ENCODE assay signal across 14 mouse cellular contexts in genomic region chr10:95725349-95725748, GRCm38 (mm10). TPM values are rescaled to one million over a fixed set of nuclear protein-coding genes. Genes with fewer than 3 reads are reported as not detected.
DNase-seq lines count a peak whose midpoint lies in the region; ATAC-seq and TF ChIP-seq lines count a peak whose summit lies in the region.
"Had no signal": no experiment of that assay in that cellular context is flagged by ENCODE, and none has a peak within 500 bp of the region (broad histone marks: within the 10 kb centered on the region; RNA-seq: fewer than 3 reads in every experiment).

No protein-coding gene starts in this region.

- DNase-seq in embryonic facial prominence, embryonic 10.5 days (ENCODE audit: low spot score) = no peak
- DNase-seq in kidney, adult 2 months = no peak
- DNase-seq in kidney, adult 8-10 months = no peak
- peak; percentile 50 for DNase-seq in NIH3T3 (ENCODE audit: low read depth)
- DNase-seq in thymus, postnatal 4 days = no peak
- DNase-seq: liver had no signal

- H3K4me1 ChIP-seq in embryonic facial prominence, embryonic 13.5 days = peaks cover 50% of the 10 kb centered on the region
- peaks cover 46% of the 10 kb centered on the region for H3K4me1 ChIP-seq in embryonic facial prominence, embryonic 10.5 days
- peaks cover 23% of the 10 kb centered on the region for H3K4me1 ChIP-seq in kidney, adult 2 months (ENCODE audit: control insufficient read depth, insufficient read depth, low read length)
- H3K4me1 ChIP-seq in limb, embryonic 13.5 days = peaks cover 45% of the 10 kb centered on the region
- H3K4me1 ChIP-seq in neural tube, embryonic 15.5 days = peaks cover 9% of the 10 kb centered on the region

- H3K4me2 ChIP-seq in embryonic facial prominence, embryonic 13.5 days = no peak overlapping the region
- no peak overlapping the region for H3K4me2 ChIP-seq in limb, embryonic 13.5 days (replicated peaks)
- H3K4me2 ChIP-seq in neural tube, embryonic 15.5 days = no peak overlapping the region
- H3K4me2 ChIP-seq: lung, embryonic 14.5 days had no signal

- H3K27me3 ChIP-seq in embryonic facial prominence, embryonic 13.5 days = no peaks in the 10 kb centered on the region
- H3K27me3 ChIP-seq in embryonic facial prominence, embryonic 10.5 days (replicated peaks; ENCODE audit: low read depth, poor library complexity, severe bottlenecking) = no peaks in the 10 kb centered on the region
- H3K27me3 ChIP-seq in kidney, adult 2 months (replicated peaks; ENCODE audit: control insufficient read depth, insufficient read depth, low read length) = no peaks in the 10 kb centered on the region
- no peaks in the 10 kb centered on the region for H3K27me3 ChIP-seq in limb, embryonic 13.5 days
- no peaks in the 10 kb centered on the region for H3K27me3 ChIP-seq in neural tube, embryonic 15.5 days (replicated peaks)

- no peak for TF ChIP-seq CTCF in kidney, adult 2 months (conservative IDR thresholded peaks at IDR 0.05; ENCODE audit: insufficient read depth, insufficient read length, low read depth, low read length)

- H3K36me3 ChIP-seq in embryonic facial prominence, embryonic 13.5 days = no peaks in the 10 kb centered on the region
- H3K36me3 ChIP-seq in embryonic facial prominence, embryonic 10.5 days (replicated peaks) = no peaks in the 10 kb centered on the region
- H3K36me3 ChIP-seq in kidney, adult 2 months (ENCODE audit: control insufficient read depth, insufficient read depth, low read length) = no peaks in the 10 kb centered on the region
- H3K36me3 ChIP-seq in limb, embryonic 13.5 days = no peaks in the 10 kb centered on the region
- no peaks in the 10 kb centered on the region for H3K36me3 ChIP-seq in neural tube, embryonic 15.5 days
- H3K36me3 ChIP-seq: forebrain, embryonic 10.5 days; G1E had no signal

- 68% methylated on average over 5 of the region's 5 CpGs for WGBS in embryonic facial prominence, embryonic 13.5 days
- WGBS in embryonic facial prominence, embryonic 10.5 days = 79% methylated on average over 5 of the region's 5 CpGs
- 48% methylated on average over 5 of the region's 5 CpGs for whole genome bisulfite sequencing in kidney, adult 2 months
- WGBS in limb, embryonic 13.5 days = 66% methylated on average over 5 of the region's 5 CpGs
- 84% methylated on average over 5 of the region's 5 CpGs for WGBS in neural tube, embryonic 15.5 days

- H3K27ac ChIP-seq in embryonic facial prominence, embryonic 13.5 days = peak overlapping the region; percentile 85
- no peak overlapping the region for H3K27ac ChIP-seq in embryonic facial prominence, embryonic 10.5 days (replicated peaks)
- H3K27ac ChIP-seq in kidney, adult 2 months (ENCODE audit: insufficient read depth, low read depth, low read length) = peak overlapping the region; percentile 99
- peak overlapping the region; percentile 61; the same call in 1 of the 2 replicates for H3K27ac ChIP-seq in limb, embryonic 13.5 days
- H3K27ac ChIP-seq in neural tube, embryonic 15.5 days (replicated peaks) = no peak overlapping the region; the same call in 1 of the 2 replicates
- H3K27ac ChIP-seq: forebrain, embryonic 10.5 days had no signal

- H3K9ac ChIP-seq in embryonic facial prominence, embryonic 13.5 days = no peak overlapping the region
- H3K9ac ChIP-seq in limb, embryonic 13.5 days = no peak overlapping the region
- no peak overlapping the region for H3K9ac ChIP-seq in neural tube, embryonic 15.5 days (replicated peaks)
- H3K9ac ChIP-seq: lung, embryonic 14.5 days had no signal

- ATAC-seq in embryonic facial prominence, embryonic 13.5 days (ENCODE audit: insufficient number of reproducible peaks, insufficient read depth, low FRiP score, low TSS enrichment, low read depth) = no peak
- ATAC-seq in limb, embryonic 13.5 days (ENCODE audit: low FRiP score, low read depth) = no peak
- ATAC-seq in neural tube, embryonic 15.5 days (ENCODE audit: low FRiP score) = no peak

- TF ChIP-seq POLR2A in kidney, adult 2 months (IDR thresholded peaks at IDR 0.05; ENCODE audit: low read depth, low read length) = no peak

- no peak overlapping the region for H3K4me3 ChIP-seq in embryonic facial prominence, embryonic 13.5 days
- H3K4me3 ChIP-seq in embryonic facial prominence, embryonic 10.5 days = no peak overlapping the region
- no peak overlapping the region for H3K4me3 ChIP-seq in kidney, adult 2 months (ENCODE audit: insufficient read depth, low read depth, low read length)
- H3K4me3 ChIP-seq in limb, embryonic 13.5 days = no peak overlapping the region
- no peak overlapping the region for H3K4me3 ChIP-seq in neural tube, embryonic 15.5 days (replicated peaks)
- H3K4me3 ChIP-seq: forebrain, embryonic 10.5 days had no signal

- H3K9me3 ChIP-seq in embryonic facial prominence, embryonic 13.5 days = no peaks in the 10 kb centered on the region
- H3K9me3 ChIP-seq in embryonic facial prominence, embryonic 10.5 days = no peaks in the 10 kb centered on the region
- no peaks in the 10 kb centered on the region for H3K9me3 ChIP-seq in limb, embryonic 13.5 days
- no peaks in the 10 kb centered on the region for H3K9me3 ChIP-seq in neural tube, embryonic 15.5 days (replicated peaks)
- H3K9me3 ChIP-seq: forebrain, embryonic 10.5 days; G1E had no signal

RNA-seq across cellular contexts. Expression of gene Anapc15-ps, which starts 52.1 kb away (rescaled TPM):
- polyA plus RNA-seq in embryonic facial prominence, embryonic 13.5 days (2015; fragmentation: Nextera tagmentation; extraction: Ambion mirVana) = not detected in 2 replicates
- polyA plus RNA-seq in embryonic facial prominence, embryonic 10.5 days (2016; fragmentation: Nextera tagmentation; extraction: Ambion mirVana) = not detected in 2 replicates
- polyA plus RNA-seq in kidney, adult 2 months (2012; rRNA removed) = not detected in 2 replicates
- 0.43 TPM in 1 of 2 replicates, not detected in the other for polyA plus RNA-seq in limb, embryonic 13.5 days (2015; fragmentation: Nextera tagmentation; extraction: Ambion mirVana)
- not detected in 2 replicates for polyA plus RNA-seq in neural tube, embryonic 15.5 days (2015; fragmentation: Nextera tagmentation; extraction: Ambion mirVana)
- polyA plus RNA-seq: forebrain, embryonic 10.5 days; G1E; lung, embryonic 14.5 days; neural tube, embryonic 14.5 days; spleen, adult 2 months had no signal

Comparison
In these comparisons a context has a peak if more than half of its experiments do, and no peak if none do; other contexts are left out.
1. H3K27ac ChIP-seq: peak in embryonic facial prominence, embryonic 13.5 days (single experiment), kidney, adult 2 months (single experiment) and limb, embryonic 13.5 days (single experiment); none in embryonic facial prominence, embryonic 10.5 days (single experiment) and neural tube, embryonic 15.5 days (single experiment).